Mouse (Mus musculus) erythroblast, embryonic 14.5 days (primary cell): ENCODE measurements at regions not wholly inside any gene's neighbourhood (a gene's known extent, or its start where the extent isn't known, plus 50 kb on each side); places are given as distances from the start of the nearest gene placed in this dataset.

ENCODE experiments used
- GATA1 ChIP-seq: IDR thresholded peaks from 2 replicates; pipeline ENCODE4 v1.6.1; 2012; ENCODE audit warnings: low read length, inconsistent platforms, mixed read lengths
- TAL1 ChIP-seq: IDR thresholded peaks from 3 replicates; pipeline ENCODE4 v1.6.1; 2012; ENCODE audit warnings: low read length, inconsistent platforms, mixed read lengths

- TF ChIP-seq GATA1 (no peak), TAL1 (no peak)
These were observed 184.6 kb downstream of the Cand1 start for GRCm38 (mm10) chr10:119055199-119055785.
